Mouse (Mus musculus) CH12.LX (cell line): ENCODE measurements around the gene Iba57.
A peak's percentile ranks its signal among the peaks of the same experiment; 100 is the strongest.

Source experiments
- CTCF ChIP-seq, 2 experiments: IDR thresholded peaks in 1 of 2; conservative IDR thresholded peaks in 1 of 2; 2 replicates each; pipeline ENCODE4 v1.5.1; 2011 to 2012; ENCODE audit warnings: low read depth in 2 of 2, low read length in 2 of 2, improper control_type of control experiment in 1 of 2, inconsistent platforms in 1 of 2, mild to moderate bottlenecking in 1 of 2, moderate library complexity in 1 of 2
- IRF4 ChIP-seq: IDR thresholded peaks from 2 replicates; pipeline ENCODE4 v1.6.1; 2014; ENCODE audit warnings: low read depth, mild to moderate bottlenecking, inconsistent platforms, low read length, improper control_type of control experiment

- peak; percentile 26 to 69; a peak in 3 of 4 replicates for TF ChIP-seq CTCF (conservative IDR thresholded peaks at IDR 0.05 in 1 of 2, IDR thresholded peaks at IDR 0.05 in 1 of 2; ENCODE audit: low read depth in 2 of 2, low read length in 2 of 2)
- TF ChIP-seq IRF4, result no peak
These were observed 45.5 kb upstream of the Iba57 start for GRCm38 (mm10) chr11:59209003-59209441.
